Mouse (Mus musculus): ENCODE data around the gene Piwil1. TPM values are rescaled to one million over a fixed set of nuclear protein-coding genes. Genes with fewer than 3 reads are reported as not detected.

Piwil1 gene
- not detected for polyA plus RNA-seq (2014; fragmentation: Illumina TruSeq; extraction: RNeasy Lipid Tissue Mini Kit (QIAGEN cat#74804); ENCODE audit: insufficient read depth, low read depth, low replicate concordance)

DNA sequence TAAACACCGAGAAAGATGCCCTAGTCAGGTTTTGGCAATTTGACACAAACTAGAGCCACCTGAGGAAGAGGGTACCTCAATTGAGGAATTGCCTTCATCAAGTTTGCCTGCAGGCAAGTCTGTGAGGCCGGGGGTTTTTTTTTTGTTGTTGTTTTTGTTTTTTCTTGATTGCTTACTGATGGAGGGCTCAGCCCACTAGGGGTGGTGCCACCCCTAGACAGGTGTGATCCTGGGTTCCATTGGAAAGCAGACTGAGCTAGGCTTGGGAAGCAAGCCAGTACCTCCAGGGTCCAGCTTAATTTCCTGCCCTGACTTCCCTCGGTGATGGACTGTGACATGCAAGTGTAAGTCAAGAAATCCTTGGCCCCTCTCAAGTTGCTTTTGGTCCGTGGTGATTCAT, at the start of gene Piwil1:
Piwil1 (plus strand) TSS at position 301 of the 400 bp plus-strand sequence.

Other genes with a start within 250 kb of the Piwil1 start
- 0.09 TPM for gene Fzd10, start 101.7 kb upstream of the Piwil1 start, polyA plus RNA-seq (2014; fragmentation: Illumina TruSeq; extraction: RNeasy Lipid Tissue Mini Kit (QIAGEN cat#74804); ENCODE audit: insufficient read depth, low read depth, low replicate concordance)

All from lung, adult 10 weeks (tissue).